ENCODE assay signal across 9 mouse cellular contexts in the genomic region with DNA sequence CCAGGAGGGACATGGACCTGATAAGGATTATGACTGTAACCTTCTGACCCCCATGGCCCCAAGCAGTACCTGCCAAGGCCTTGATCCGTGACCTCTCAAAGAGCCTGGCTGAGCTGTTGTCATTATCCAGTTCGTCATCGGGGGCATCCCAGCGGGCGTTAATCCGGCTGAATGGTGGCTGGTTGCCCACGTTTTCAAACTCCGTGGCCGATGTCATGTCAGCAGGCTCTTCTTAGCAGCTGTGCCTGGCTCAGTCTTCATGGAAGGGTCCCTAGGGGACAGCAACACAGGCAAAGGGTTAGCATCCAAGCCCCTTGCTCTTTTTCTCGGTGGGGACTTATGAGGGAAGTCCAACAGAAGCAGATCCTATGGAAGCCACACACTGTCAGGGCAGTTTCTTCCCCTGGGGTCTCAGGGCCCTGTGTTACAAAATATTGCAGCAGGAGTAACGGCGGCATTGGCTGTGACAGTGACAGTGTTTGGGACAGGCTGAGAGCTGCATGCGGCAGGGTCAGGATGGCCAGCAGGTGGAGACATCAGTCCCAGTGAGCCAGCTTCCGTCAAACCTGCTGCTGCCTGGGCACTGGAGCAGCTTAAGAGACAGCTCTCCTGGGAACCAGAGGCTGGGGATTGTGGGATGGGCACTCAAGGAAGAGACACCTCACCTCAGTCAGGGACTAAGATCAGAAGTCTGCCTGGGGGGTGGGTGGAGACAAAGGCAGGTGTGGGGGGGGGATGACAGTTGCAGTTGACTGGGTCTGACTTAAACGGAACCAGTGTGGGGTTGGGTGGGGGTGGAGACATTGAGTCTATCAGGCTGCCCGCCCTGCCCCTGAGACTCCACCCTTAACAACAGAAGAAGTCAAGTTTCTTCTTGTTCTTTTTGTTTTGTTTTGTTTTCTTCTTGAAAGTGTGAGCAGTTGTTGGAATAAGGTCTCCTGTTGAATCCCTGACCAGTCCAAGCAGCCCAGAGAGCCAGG.
A peak's percentile ranks its signal among the peaks of the same experiment; 100 is the strongest.
DNase-seq lines count a peak whose midpoint lies in the region; ATAC-seq lines count a peak whose summit lies in the region.
"Had no signal": no experiment of that assay in that cellular context is flagged by ENCODE, and none has a peak within 500 bp of the region (broad histone marks: within the 10 kb centered on the region; RNA-seq: fewer than 3 reads in every experiment).

No protein-coding gene starts in this region.

- no peaks in the 10 kb centered on the region for H3K36me3 ChIP-seq in hindbrain, embryonic 14.5 days (replicated peaks; ENCODE audit: control insufficient read depth, insufficient read depth)
- H3K36me3 ChIP-seq in midbrain, embryonic 10.5 days, result no peaks in the 10 kb centered on the region

- 35% methylated on average over 16 of the region's 16 CpGs for WGBS in hindbrain, embryonic 14.5 days
- WGBS in midbrain, embryonic 10.5 days, result 49% methylated on average over 16 of the region's 16 CpGs

- peak; percentile 72 for ATAC-seq in hindbrain, embryonic 14.5 days (ENCODE audit: low FRiP score)

- H3K27ac ChIP-seq in hindbrain, embryonic 14.5 days, result no peak overlapping the region
- no peak overlapping the region for H3K27ac ChIP-seq in midbrain, embryonic 10.5 days (replicated peaks)
- H3K27ac ChIP-seq: macrophage had no signal

- no peak overlapping the region for H3K9ac ChIP-seq in hindbrain, embryonic 14.5 days

- H3K4me3 ChIP-seq in hindbrain, embryonic 14.5 days (replicated peaks; ENCODE audit: low read length), result no peak overlapping the region
- H3K4me3 ChIP-seq in midbrain, embryonic 10.5 days, result no peak overlapping the region

- intact Hi-C loops in left cerebral cortex, postnatal 25 days (cut with DNase I), result loop anchor here (1.0 to 5.0 kb wide), 3 partner anchors 61 to 102 kb away; a partner anchor contains a TSS

- no peaks in the 10 kb centered on the region for H3K9me3 ChIP-seq in hindbrain, embryonic 14.5 days (ENCODE audit: control insufficient read depth, low read length)
- no peaks in the 10 kb centered on the region for H3K9me3 ChIP-seq in midbrain, embryonic 10.5 days (replicated peaks)

- H3K27me3 ChIP-seq in hindbrain, embryonic 14.5 days (ENCODE audit: control insufficient read depth, insufficient read depth, low read length), result no peaks in the 10 kb centered on the region
- no peaks in the 10 kb centered on the region for H3K27me3 ChIP-seq in midbrain, embryonic 10.5 days (ENCODE audit: low read depth, poor library complexity, severe bottlenecking)

- H3K4me2 ChIP-seq in hindbrain, embryonic 14.5 days (replicated peaks), result no peak overlapping the region

- H3K4me1 ChIP-seq in hindbrain, embryonic 14.5 days (replicated peaks; ENCODE audit: control insufficient read depth, insufficient read depth, low read length), result peaks cover 11% of the 10 kb centered on the region
- peaks cover 27% of the 10 kb centered on the region for H3K4me1 ChIP-seq in midbrain, embryonic 10.5 days

- DNase-seq in layer of hippocampus, adult 11-12 months (ENCODE audit: low spot score), result peak; percentile 65
- no peak for DNase-seq in layer of hippocampus, adult 9-10 months (ENCODE audit: low spot score)
- peak; percentile 85 to 90 for DNase-seq in cerebellum, postnatal 25 days
- peak; percentile 46 to 68 for DNase-seq in gastrocnemius, adult 8-10 months (ENCODE audit: low spot score in 2 of 2)
- DNase-seq in hindbrain, embryonic 14.5 days (ENCODE audit: low spot score), result peak; percentile 68
- DNase-seq in left cerebral cortex, postnatal 25 days (ENCODE audit: low spot score in 2 of 2), result peak; percentile 58 to 69
- peak; percentile 67 for DNase-seq in midbrain, embryonic 10.5 days (ENCODE audit: low spot score)
- peak; percentile 60 for DNase-seq in right cerebral cortex, postnatal 25 days
